Mouse (Mus musculus): ENCODE measurements around the gene Kdm4d. TPM values are rescaled to one million over a fixed set of nuclear protein-coding genes. Genes with fewer than 3 reads are reported as not detected.
"Not testable (repeated sequence)": the region's sequence is repeated elsewhere in the genome, so short reads cannot be mapped to it uniquely, and the experiment has no call there.

Kdm4d gene
- total RNA-seq, 2 experiments from 2014 or later: not detected

DNA sequence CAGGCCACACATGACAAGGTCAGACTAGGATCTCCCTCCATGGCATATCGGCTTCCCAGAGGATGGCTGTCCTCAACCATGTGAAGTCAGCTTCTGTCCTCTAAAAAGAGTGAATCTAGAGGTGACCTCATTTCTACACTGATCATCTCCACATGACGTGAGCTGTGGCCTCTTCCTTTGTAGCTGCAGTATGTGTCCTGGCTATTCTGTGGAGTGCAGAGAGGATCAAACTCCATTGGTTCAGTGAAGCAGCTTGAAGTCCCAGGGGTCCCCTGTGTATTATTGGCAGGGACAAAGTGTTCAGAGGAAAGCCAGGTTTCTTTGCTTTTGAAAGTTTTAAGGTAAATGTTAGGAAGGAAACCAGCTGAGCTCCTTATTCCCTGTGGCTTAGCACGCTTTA lies 17.8 kb upstream of the Kdm4d start:
- no peak overlapping the region for H3K4me3 ChIP-seq
- intact Hi-C loops (cut with DNase I): no loop called here
- no peak for TF ChIP-seq CTCF (IDR thresholded peaks at IDR 0.05)
- no peak overlapping the region for H3K27ac ChIP-seq
- no peak for DNase-seq

DNA sequence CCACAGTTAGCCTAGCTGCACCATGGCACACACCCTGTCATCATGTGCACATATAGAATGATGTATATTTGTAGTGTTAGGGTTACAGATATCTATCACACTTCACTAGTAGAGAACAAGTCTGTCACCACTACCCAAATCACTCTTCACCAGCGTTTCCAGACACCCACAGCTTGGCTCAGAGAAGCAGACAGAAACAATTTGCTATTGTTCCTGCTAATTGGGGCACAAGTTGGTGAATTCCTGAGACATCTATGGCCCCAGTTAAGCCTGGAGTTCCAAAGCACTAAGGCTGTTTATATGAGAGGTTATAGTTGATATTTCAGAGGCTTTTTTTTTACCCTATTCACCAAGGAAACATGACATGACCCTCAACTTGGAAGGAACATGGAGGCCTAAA lies 17.0 kb upstream of the Kdm4d start:
- H3K4me3 ChIP-seq: no peak overlapping the region
- no peak for TF ChIP-seq CTCF (IDR thresholded peaks at IDR 0.05)
- no peak for DNase-seq
- H3K27ac ChIP-seq: no peak overlapping the region
- intact Hi-C loops (cut with DNase I): no loop called here

DNA sequence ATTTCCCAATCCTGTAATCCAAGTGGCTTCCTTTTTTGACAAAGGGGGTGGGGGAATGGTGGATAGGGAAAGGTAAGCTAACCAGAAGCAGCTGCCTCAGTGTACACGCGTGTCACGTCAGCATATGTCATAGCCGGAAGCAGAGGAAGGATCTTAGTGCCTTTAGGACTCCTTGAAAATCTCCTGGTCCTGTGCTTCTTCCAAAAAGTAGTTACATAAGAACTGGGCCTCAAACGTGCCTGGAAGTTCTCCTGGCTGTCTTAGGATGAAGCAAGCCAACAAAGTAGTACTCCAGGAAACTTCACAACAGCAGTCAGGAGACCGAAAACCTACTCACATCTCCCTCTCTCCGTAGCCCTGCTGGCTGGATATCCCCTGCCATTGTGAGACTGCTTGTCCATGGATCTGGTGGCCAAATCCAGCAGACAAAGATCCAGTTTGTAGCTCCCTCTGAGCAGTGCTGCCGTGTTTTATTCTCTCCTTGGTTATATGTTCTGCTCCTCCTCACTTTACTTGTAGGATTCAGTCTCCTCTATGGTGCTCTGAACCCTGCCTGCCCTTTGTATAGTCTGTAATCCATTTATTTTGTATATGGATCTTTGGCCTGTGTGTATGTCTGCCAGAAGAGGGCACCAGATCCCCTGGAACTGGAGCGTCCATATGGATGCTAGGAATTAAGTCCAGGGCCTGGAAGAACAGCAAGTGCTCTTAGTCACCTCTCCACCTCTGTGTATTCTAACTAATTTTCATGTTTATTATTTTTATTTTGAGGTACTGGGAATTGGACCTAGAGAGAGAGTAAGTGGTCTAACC lies 12.6 kb upstream of the Kdm4d start:
- TF ChIP-seq CTCF (IDR thresholded peaks at IDR 0.05): peak; percentile 75
- intact Hi-C loops (cut with DNase I): loop anchor here (1.0 to 2.0 kb wide), 2 partner anchors 186 to 252 kb away; no protein-coding TSS in a partner anchor
- peak; percentile 45 for DNase-seq
- H3K27ac ChIP-seq: no peak overlapping the region
- no peak overlapping the region for H3K4me3 ChIP-seq

DNA sequence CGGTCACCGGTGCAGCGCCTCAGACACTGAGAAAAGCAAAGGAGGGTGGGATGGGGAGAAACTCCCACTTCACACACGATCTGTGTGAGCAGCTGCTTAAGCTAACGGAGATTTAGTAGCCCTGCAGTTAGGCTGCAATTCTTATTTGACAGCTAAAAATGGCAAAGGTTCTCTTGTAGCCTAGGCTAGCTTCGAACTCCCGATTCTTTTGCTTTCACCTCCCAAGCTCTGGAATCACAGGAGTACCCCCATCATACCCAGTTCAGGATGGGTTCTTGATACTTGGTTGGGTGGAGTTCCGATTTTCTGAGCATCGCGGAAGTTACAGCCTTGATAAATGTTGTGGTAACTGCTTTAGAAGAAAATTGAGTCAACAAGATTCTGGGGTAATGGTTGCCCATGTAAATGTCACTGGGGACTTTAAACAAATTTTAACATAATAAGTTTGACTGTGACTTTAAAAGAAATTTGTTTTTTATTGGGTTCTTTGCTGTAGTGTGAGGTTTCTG lies 688 bp upstream of the Kdm4d start:
- TF ChIP-seq CTCF (IDR thresholded peaks at IDR 0.05): no peak
- Histone ChIP-seq H3K27ac (peak overlapping the region; percentile 91), H3K4me3 (peak overlapping the region; percentile 80)
- intact Hi-C loops (cut with DNase I): loop anchor here (5.0 kb wide), 2 partner anchors 286 to 674 kb away; partner anchors contain the start of genes Cep57 and Fam76b
- no peak for DNase-seq

DNA sequence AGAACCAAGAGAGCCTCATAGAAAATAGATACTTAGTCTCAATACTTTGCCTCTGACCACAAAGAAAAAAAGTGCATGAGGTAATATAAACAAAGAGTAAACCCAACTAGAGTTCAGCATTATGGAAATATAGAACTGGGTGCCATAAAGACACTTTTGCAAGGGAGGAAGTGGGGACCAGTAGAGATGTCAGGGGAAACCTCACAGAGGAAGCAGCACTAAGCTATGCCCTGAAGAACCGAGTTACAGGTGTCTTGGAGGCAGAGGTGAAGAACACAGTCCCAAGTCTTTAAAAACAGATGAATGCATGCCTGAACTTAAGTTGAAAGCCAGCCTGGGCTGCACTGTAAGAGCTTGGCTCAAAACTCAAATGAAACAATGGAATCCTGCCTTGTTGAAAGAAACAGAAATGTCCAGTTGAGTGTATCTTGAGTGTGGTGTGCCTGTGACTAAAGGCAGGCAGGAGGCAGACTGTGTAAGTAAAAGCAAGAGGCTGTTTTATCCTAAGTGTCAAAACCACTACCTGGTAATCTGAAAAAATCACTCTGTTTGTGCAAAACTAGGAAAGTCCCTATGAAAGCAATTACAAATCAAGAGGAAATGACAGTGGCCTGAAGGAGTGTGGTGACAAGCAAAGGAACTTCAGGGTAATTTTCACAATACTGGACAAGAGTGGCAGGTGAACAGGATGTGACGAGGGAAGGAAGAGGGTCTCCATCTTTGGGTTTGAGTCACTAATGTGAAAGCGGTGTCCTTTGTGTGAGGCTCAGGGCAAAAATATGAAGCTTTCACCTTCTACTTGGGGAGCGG lies 1.2 kb downstream of the Kdm4d start:
- intact Hi-C loops (cut with DNase I): no loop called here
- no peak for DNase-seq
- no peak for TF ChIP-seq CTCF (IDR thresholded peaks at IDR 0.05)
- no peak overlapping the region for H3K27ac ChIP-seq
- H3K4me3 ChIP-seq: no peak overlapping the region

DNA sequence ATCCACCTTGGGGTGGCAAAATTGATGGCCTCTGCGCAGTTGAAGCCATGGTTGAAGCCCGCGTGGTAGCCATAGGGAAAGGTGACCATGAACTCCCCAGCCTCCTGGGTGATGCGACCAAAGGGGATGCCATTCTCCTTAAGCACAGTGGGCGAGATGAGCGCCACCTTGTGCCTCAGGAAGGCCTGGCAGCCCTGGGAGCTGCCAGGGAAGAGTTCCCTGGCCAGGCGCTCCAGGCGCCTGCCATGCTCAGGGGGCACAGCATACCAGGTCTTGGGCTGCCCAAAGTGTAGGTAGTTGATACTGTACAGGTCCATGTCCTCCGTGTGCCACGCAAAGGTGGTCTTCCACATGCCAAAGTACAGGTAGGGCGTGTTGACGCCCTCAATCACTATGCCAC lies 36.6 kb downstream of the Kdm4d start:
- H3K4me3 ChIP-seq; DNase-seq; intact Hi-C loops (cut with DNase I); H3K27ac ChIP-seq: not testable (repeated sequence)

DNA sequence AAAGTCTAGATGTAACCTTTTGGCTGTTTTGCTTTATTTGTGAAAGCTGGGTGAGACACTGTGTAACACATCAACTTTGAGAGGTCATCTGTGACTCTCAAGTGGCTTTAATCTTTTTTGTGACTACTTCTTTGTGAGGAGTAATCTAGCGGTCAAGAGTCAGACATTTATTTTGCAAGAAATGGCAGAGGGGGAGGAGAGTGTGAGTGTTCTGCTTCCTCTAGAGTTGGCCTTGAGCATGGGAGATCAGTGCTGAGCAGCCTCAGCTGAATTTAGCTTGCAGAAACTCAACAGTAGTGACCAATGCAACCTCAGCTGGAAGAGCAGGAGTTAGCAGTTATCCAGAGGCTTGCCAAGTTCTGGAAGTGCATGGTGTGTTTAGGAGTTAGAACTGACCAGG lies 37.7 kb downstream of the Kdm4d start:
- DNase-seq; H3K4me3 ChIP-seq; intact Hi-C loops (cut with DNase I); H3K27ac ChIP-seq: not testable (repeated sequence)

DNA sequence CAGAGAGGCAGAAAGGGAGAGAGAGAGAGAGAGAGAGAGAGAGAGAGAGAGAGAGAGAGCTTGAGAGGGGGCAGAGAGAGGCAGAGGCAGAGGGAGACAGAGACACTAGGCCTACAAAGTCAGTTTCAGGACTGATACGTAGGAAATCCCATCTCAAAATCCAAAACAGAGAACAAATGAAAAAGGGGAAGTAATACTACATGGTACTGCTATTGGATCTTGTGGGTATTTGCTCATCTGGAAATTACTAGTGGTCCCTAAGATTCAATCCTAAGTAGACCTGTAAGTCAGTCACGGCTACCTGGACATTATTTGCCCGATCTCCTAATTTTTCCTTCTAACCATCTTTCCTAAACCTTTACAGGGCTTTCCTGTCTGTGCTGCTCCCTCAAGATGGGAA lies 44.0 kb downstream of the Kdm4d start:
- H3K27ac ChIP-seq: no peak overlapping the region
- intact Hi-C loops (cut with DNase I): no loop called here
- no peak overlapping the region for H3K4me3 ChIP-seq
- DNase-seq: no peak
- TF ChIP-seq CTCF (IDR thresholded peaks at IDR 0.05): no peak

DNA sequence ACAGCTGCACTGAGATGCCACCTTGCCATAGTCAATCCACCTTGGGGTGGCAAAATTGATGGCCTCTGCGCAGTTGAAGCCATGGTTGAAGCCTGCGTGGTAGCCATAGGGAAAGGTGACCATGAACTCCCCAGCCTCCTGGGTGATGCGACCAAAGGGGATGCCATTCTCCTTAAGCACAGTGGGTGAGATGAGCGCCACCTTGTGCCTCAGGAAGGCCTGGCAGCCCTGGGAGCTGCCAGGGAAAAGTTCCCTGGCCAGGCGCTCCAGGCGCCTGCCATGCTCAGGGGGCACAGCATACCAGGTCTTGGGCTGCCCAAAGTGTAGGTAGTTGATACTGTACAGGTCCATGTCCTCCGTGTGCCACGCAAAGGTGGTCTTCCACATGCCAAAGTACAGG lies 49.2 kb downstream of the Kdm4d start:
- intact Hi-C loops (cut with DNase I); H3K27ac ChIP-seq; H3K4me3 ChIP-seq; DNase-seq: not testable (repeated sequence)
- peak; percentile 13; the same call in 1 of the 2 replicates for TF ChIP-seq CTCF (IDR thresholded peaks at IDR 0.05)

DNA sequence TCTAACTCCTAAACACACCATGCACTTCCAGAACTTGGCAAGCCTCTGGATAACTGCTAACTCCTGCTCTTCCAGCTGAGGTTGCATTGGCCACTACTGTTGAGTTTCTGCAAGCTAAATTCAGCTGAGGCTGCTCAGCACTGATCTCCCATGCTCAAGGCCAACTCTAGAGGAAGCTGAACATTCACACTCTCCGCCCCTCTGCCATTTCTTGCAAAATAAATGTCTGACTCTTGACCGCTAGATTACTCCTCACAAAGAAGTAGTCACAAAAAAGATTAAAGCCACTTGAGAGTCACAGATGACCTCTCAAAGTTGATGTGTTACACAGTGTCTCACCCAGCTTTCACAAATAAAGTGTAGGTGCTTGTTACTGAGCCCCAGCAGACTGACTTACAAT lies 53.2 kb downstream of the Kdm4d start:
- H3K27ac ChIP-seq; DNase-seq; intact Hi-C loops (cut with DNase I); H3K4me3 ChIP-seq: not testable (repeated sequence)

DNA sequence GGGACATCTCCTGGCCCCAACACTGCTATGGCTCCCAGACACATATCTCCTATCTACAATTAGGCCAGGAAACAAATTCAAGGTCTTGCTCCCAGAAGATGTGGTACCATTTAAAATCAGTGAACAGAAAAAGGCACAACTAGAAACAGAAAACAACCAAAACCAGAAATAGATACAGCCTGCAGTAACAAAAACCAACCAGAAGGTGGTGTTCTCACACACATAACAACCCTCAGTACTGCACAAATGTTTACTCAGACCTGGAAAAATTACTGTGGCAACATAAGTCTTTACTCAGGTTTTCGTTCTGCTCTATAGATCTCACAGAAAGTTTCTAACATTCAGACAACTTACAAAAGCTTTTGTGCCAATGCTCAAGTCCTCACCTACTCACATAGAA lies 59.9 kb downstream of the Kdm4d start:
- DNase-seq: no peak
- intact Hi-C loops (cut with DNase I): loop anchor here (2.0 kb wide), 1 partner anchor 324 kb away; no protein-coding TSS in a partner anchor
- H3K27ac ChIP-seq: no peak overlapping the region
- peak; percentile 61 for TF ChIP-seq CTCF (IDR thresholded peaks at IDR 0.05)
- no peak overlapping the region for H3K4me3 ChIP-seq

DNA sequence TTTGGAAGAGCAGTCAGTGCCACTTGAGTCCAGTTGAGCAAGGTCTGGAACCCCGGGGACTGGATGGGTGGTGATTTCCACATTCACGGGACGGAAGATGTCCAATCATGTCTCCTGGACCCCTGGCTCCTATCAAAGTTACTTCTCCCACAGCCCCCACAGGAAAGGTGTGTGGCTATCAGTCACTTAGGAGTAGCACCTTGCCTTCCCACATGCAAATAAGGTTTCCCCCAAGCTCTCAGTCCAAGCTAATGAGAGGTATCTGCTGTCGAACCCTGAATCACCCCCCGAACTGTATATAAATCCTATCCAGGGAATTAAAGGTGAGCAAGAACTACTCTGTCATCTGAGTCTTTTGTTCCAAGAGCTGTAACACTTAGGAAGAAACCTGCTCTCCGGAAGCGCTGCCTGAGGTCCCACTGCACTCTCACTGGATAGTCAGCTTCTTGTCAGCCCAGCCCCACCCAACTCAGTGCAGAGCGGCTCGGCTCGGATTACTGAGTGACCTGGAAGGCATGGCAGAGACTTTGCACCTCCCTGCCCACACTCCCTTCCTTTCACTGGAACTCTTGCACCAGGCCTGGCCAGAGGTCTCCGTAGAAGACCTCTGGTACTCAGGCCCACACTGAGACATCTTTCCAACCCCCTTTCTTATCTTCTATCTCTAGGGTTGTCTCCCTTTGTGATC lies 66.9 kb downstream of the Kdm4d start:
- Histone ChIP-seq H3K4me3 (no peak overlapping the region), H3K27ac (no peak overlapping the region)
- intact Hi-C loops (cut with DNase I): no loop called here
- DNase-seq: peak; percentile 18
- no peak for TF ChIP-seq CTCF (IDR thresholded peaks at IDR 0.05)

Other genes with a start within 250 kb of the Kdm4d start
- gene Sesn3, start 225.4 kb downstream of the Kdm4d start, total RNA-seq (2021): 10 to 100 TPM; 16.6 to 27.7 TPM
- gene Endod1, start 119.0 kb downstream of the Kdm4d start, total RNA-seq (2021): 1 to 10 TPM; 2.7 to 4.5 TPM
- 100 to 1,000 TPM; 101 TPM for gene Cwc15, start 135 bp upstream of the Kdm4d start, total RNA-seq (2021)
- gene Amotl1, start 144.6 kb upstream of the Kdm4d start, total RNA-seq (2021): 100 to 1,000 TPM; 397 to 399 TPM
- gene Piwil4, start 240.3 kb upstream of the Kdm4d start, total RNA-seq (2021): under 1 TPM in 1 of 2 experiments, not detected in 1; 0.11 TPM